Mouse (Mus musculus) heart, embryonic 16.5 days (tissue): ENCODE measurements around the gene Ppfia3. TPM values are rescaled to one million over a fixed set of nuclear protein-coding genes. Genes with fewer than 3 reads are reported as not detected.

ENCODE experiments used
- ATAC-seq: fragments of 200-750 bp; cut with Nextera tagmentation; replicated peaks from 2 replicates; pipeline ENCODE4 v1.8.0; 2017; ENCODE audit warnings: moderate number of reproducible peaks; ENCODE audit not compliant: insufficient read depth, low FRiP score; ENCODE audit errors: extremely low read depth
- H3K27ac ChIP-seq: fragments of 300-500 bp; sonication (generic); 2 replicates; pipeline ENCODE4 v1.5.1; 2014; ENCODE audit warnings: mild to moderate bottlenecking, low read length, control low read depth, moderate library complexity
- H3K27me3 ChIP-seq: fragments of 300-500 bp; sonication (generic); 2 replicates; pipeline ENCODE4 v1.6.1; 2014; ENCODE audit warnings: low read length, mixed read lengths; ENCODE audit not compliant: control insufficient read depth, insufficient read depth
- H3K36me3 ChIP-seq: fragments of 300-500 bp; sonication (generic); 2 replicates; pipeline ENCODE4 v1.6.1; 2014; ENCODE audit not compliant: control insufficient read depth, insufficient read depth
- H3K4me1 ChIP-seq: fragments of 300-500 bp; sonication (generic); 2 replicates; pipeline ENCODE4 v1.6.1; 2014; ENCODE audit warnings: low read length, mixed read lengths; ENCODE audit not compliant: control insufficient read depth, insufficient read depth
- H3K4me2 ChIP-seq: fragments of 300-500 bp; sonication (generic); 2 replicates; pipeline ENCODE4 v1.6.1; 2014; ENCODE audit warnings: low read depth, mild to moderate bottlenecking, control low read depth, low read length
- H3K4me3 ChIP-seq: fragments of 300-500 bp; sonication (generic); 2 replicates; pipeline ENCODE4 v1.5.1; 2014; ENCODE audit warnings: mild to moderate bottlenecking, control low read depth, low read length
- H3K9ac ChIP-seq: fragments of 300-500 bp; sonication (generic); 2 replicates; pipeline ENCODE4 v1.6.1; 2014; ENCODE audit warnings: low read length, control low read depth
- H3K9me3 ChIP-seq: fragments of 300-500 bp; sonication (generic); replicated peaks from 2 replicates; pipeline ENCODE4 v1.6.1; 2016; ENCODE audit warnings: low read length; ENCODE audit not compliant: control insufficient read depth
- WGBS: fragments of 180-500 bp; shearing (Covaris S2); extraction: QIAGEN DNeasy Blood & Tissue Kit; methylation state at CpG from one replicate; pipeline ENCODE4 v1.1.7; 2014; 5-methylcytosine and 5-hydroxymethylcytosine counted together
- polyA plus RNA-seq: library from polyadenylated mRNA; unstranded; fragments of >200 nt; fragmentation: Nextera tagmentation; extraction: Ambion mirVana; gene quantifications from 2 replicates; pipeline ENCODE4 v1.2.1, GENCODE M21; 2015

The Ppfia3 gene
- polyA plus RNA-seq, 1 experiment from 2014 or later: 1.5 TPM

- peaks cover 5% of the 10 kb centered on the region for H3K36me3 ChIP-seq
- H3K9me3 ChIP-seq: no peaks in the 10 kb centered on the region
- H3K4me1 ChIP-seq: 0 out of 2 replicates have a peak, but pooled peaks cover 3% of the 10 kb centered on the region
- no peaks in the 10 kb centered on the region for H3K27me3 ChIP-seq
- no peak overlapping the region for H3K4me2 ChIP-seq
- H3K27ac ChIP-seq: no peak overlapping the region
- H3K9ac ChIP-seq: no peak overlapping the region
- 34% methylated on average over 10 of the region's 10 CpGs for WGBS
- ATAC-seq: no peak
- no peak overlapping the region for H3K4me3 ChIP-seq
These were observed 53.9 kb downstream of the Ppfia3 start for GRCm38 (mm10) chr7:45312686-45313453.

- WGBS: 33% methylated on average over 8 of the region's 8 CpGs
- ATAC-seq: no peak
- Histone ChIP-seq H3K9me3 (no peaks in the 10 kb centered on the region), H3K36me3 (peaks cover 4% of the 10 kb centered on the region), H3K27ac (no peak overlapping the region), H3K27me3 (no peaks in the 10 kb centered on the region), H3K4me1 (0 out of 2 replicates have a peak, but pooled peaks cover 3% of the 10 kb centered on the region), H3K9ac (no peak overlapping the region), H3K4me2 (no peak overlapping the region), H3K4me3 (no peak overlapping the region)
These were observed 54.8 kb downstream of the Ppfia3 start for GRCm38 (mm10) chr7:45312023-45312422.

- H3K4me1 ChIP-seq: 0 out of 2 replicates have a peak, but pooled peaks cover 3% of the 10 kb centered on the region
- 16% methylated on average over 9 of the region's 9 CpGs for WGBS
- H3K36me3 ChIP-seq: peaks cover 2% of the 10 kb centered on the region; the same call in 1 of the 2 replicates
- no peaks in the 10 kb centered on the region for H3K27me3 ChIP-seq
- H3K9me3 ChIP-seq: no peaks in the 10 kb centered on the region
- no peak overlapping the region for H3K4me3 ChIP-seq
- no peak overlapping the region for H3K4me2 ChIP-seq
- no peak overlapping the region for H3K27ac ChIP-seq
- ATAC-seq: no peak
- H3K9ac ChIP-seq: no peak overlapping the region
These were observed 57.4 kb downstream of the Ppfia3 start for GRCm38 (mm10) chr7:45309455-45309854.

GRCm38 (mm10) chr7:45308551-45309240, 58.1 kb downstream of the Ppfia3 start:
- Histone ChIP-seq H3K27ac (no peak overlapping the region), H3K9me3 (no peaks in the 10 kb centered on the region), H3K4me2 (no peak overlapping the region), H3K36me3 (peaks cover 4% of the 10 kb centered on the region), H3K4me1 (0 out of 2 replicates have a peak, but pooled peaks cover 3% of the 10 kb centered on the region), H3K27me3 (no peaks in the 10 kb centered on the region), H3K9ac (no peak overlapping the region), H3K4me3 (no peak overlapping the region)
- 74% methylated on average over 14 of the region's 15 CpGs for WGBS
- ATAC-seq: no peak

GRCm38 (mm10) chr7:45305275-45305674, 61.5 kb downstream of the Ppfia3 start:
- ATAC-seq: no peak
- H3K36me3 ChIP-seq: peaks cover 8% of the 10 kb centered on the region
- no peaks in the 10 kb centered on the region for H3K27me3 ChIP-seq
- WGBS: 22% methylated on average over 17 of the region's 17 CpGs
- H3K4me1 ChIP-seq: no peaks in the 10 kb centered on the region
- no peak overlapping the region for H3K4me3 ChIP-seq
- no peaks in the 10 kb centered on the region for H3K9me3 ChIP-seq
- 0 out of 2 replicates have a peak overlapping the region, but pooled peaks have one; percentile 10 for H3K4me2 ChIP-seq
- H3K27ac ChIP-seq: no peak overlapping the region
- H3K9ac ChIP-seq: no peak overlapping the region

GRCm38 (mm10) chr7:45304869-45305268, 62.0 kb downstream of the Ppfia3 start:
- Histone ChIP-seq H3K4me2 (0 out of 2 replicates have a peak overlapping the region, but pooled peaks have one; percentile 10), H3K9me3 (no peaks in the 10 kb centered on the region), H3K27ac (no peak overlapping the region), H3K36me3 (peaks cover 8% of the 10 kb centered on the region), H3K27me3 (no peaks in the 10 kb centered on the region), H3K9ac (no peak overlapping the region), H3K4me3 (no peak overlapping the region), H3K4me1 (no peaks in the 10 kb centered on the region; the same call in 1 of the 2 replicates)
- WGBS: 35% methylated on average over 12 of the region's 13 CpGs
- ATAC-seq: no peak

GRCm38 (mm10) chr7:45302626-45303025, 64.2 kb downstream of the Ppfia3 start:
- Histone ChIP-seq H3K4me3 (no peak overlapping the region), H3K4me2 (no peak overlapping the region), H3K27me3 (no peaks in the 10 kb centered on the region), H3K9me3 (no peaks in the 10 kb centered on the region), H3K4me1 (no peaks in the 10 kb centered on the region; the same call in 1 of the 2 replicates), H3K36me3 (peaks cover 6% of the 10 kb centered on the region; the same call in 1 of the 2 replicates), H3K27ac (no peak overlapping the region), H3K9ac (no peak overlapping the region)
- ATAC-seq: no peak
- WGBS: 59% methylated on average over 8 of the region's 8 CpGs

- no peak overlapping the region for H3K9ac ChIP-seq
- no peaks in the 10 kb centered on the region for H3K27me3 ChIP-seq
- no peak; the same call in 1 of the 2 replicates for ATAC-seq
- H3K4me3 ChIP-seq: no peak overlapping the region
- WGBS: 12% methylated on average over 6 of the region's 6 CpGs
- peaks cover 6% of the 10 kb centered on the region; the same call in 1 of the 2 replicates for H3K36me3 ChIP-seq
- H3K4me2 ChIP-seq: no peak overlapping the region
- H3K9me3 ChIP-seq: no peaks in the 10 kb centered on the region
- no peaks in the 10 kb centered on the region; the same call in 1 of the 2 replicates for H3K4me1 ChIP-seq
- H3K27ac ChIP-seq: no peak overlapping the region
These were observed 66.5 kb downstream of the Ppfia3 start for GRCm38 (mm10) chr7:45300270-45300669.

- peak; percentile 88 for ATAC-seq
- Histone ChIP-seq H3K9ac (no peak overlapping the region), H3K27ac (no peak overlapping the region), H3K36me3 (peaks cover 6% of the 10 kb centered on the region; the same call in 1 of the 2 replicates), H3K4me3 (no peak overlapping the region), H3K27me3 (no peaks in the 10 kb centered on the region), H3K9me3 (no peaks in the 10 kb centered on the region), H3K4me1 (no peaks in the 10 kb centered on the region; the same call in 1 of the 2 replicates), H3K4me2 (no peak overlapping the region)
- WGBS: 9% methylated on average over 5 of the region's 5 CpGs
These were observed 67.1 kb downstream of the Ppfia3 start for GRCm38 (mm10) chr7:45299752-45300151.
